Mouse (Mus musculus) gastrocnemius, postnatal 10 days (tissue): ENCODE data around the gene Fmo5. TPM values are rescaled to one million over a fixed set of nuclear protein-coding genes. Genes with fewer than 3 reads are reported as not detected.

Experiments used
- DNase-seq: peaks from one replicate; pipeline ENCODE4 v3.0.0; 2021; ENCODE audit warnings: mixed read lengths
- long read RNA-seq, 2 experiments: library from polyadenylated mRNA; stranded (forward); transcript quantifications; one replicate each; pipeline ENCODE4 v2.0.0; 2021
- total RNA-seq, 2 experiments: library from RNA; stranded (reverse); gene quantifications; 2 replicates each; pipeline ENCODE4 v1.2.3; 2021

Fmo5 gene
- total RNA-seq, result 1 to 10 TPM; 3.8 to 4.5 TPM
- long read RNA-seq, experiment 1, full-length matches to known transcripts, result 4 of 9 reads
- long read RNA-seq, experiment 1, partial matches to known transcripts, result 0 of 9 reads
- long read RNA-seq, experiment 1, other reads (novel, unspliced or antisense), result 5 of 9 reads
- long read RNA-seq, experiment 2, full-length matches to known transcripts, result 3 of 5 reads
- long read RNA-seq, experiment 2, partial matches to known transcripts, result 0 of 5 reads
- long read RNA-seq, experiment 2, other reads (novel, unspliced or antisense), result 2 of 5 reads

DNA sequence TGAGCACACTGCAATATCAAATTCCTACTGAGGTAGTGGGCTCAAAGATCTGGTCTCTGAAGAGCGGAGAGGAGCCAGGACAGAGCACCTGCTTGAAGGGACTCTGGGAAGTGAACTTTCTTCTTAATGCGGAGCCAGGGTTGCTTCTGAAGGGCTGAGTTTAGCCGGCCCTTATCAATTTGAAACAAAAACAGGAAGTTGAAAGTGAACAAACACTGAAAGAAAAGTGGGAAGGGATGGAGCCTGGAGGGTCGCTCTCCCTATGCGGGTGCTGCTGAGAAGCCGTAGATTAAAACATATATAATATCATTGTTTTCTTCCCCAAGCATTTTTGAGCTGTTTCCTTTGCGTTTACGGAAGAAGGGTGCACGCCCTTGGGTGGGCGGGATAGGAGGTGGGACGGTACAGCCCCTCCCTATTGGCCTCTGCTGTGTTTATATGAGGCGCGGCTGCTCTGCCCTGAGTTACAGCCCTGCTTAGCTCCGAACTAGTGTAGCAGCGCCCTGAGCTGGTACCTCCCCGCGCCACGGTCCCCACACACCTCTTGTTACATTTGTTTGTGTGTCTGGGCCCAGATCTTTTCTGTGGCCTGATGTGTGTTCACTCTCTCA lies at the start of gene Fmo5:
TSS of gene Fmo5 (plus strand) at position 414 of the 611 bp plus-strand sequence.
- peak; percentile 52 for DNase-seq

DNA sequence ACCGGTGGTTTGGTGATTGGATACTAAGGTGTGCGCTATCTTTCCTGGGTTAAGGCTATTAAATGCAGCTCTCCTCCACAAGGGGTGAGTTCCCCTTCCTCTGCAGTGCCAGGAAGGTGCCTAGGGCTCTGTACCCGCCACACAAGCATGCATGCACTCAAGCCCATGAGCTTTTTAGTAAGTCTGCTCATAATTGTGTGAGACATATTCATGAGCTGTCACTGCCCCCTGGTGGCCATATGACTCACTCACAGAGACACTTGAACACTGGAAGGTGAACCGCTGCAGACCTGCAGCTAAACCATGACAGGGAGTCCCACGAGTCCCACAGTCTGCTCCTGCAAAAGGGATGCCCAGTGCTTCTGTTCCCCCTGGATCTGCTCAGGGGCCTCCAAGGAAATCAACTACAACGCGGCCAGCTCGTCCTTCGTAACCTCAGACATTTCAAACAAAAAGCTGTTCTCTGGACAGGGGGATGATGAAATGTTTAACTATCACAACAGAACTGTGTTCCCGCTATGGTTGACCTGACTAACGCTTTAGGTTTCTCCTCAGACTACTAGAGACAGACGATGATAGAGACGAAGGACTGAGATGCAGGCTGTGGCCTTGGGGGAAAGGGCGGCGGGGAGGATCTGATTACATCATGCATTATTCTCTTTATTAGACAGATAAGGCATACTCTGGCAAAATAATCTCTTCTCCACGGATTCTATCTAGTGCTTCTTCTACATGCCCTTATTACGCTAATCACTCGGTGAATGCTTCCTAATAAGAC lies 43.0 kb upstream of the Fmo5 start:
- DNase-seq, result peak; percentile 80

DNA sequence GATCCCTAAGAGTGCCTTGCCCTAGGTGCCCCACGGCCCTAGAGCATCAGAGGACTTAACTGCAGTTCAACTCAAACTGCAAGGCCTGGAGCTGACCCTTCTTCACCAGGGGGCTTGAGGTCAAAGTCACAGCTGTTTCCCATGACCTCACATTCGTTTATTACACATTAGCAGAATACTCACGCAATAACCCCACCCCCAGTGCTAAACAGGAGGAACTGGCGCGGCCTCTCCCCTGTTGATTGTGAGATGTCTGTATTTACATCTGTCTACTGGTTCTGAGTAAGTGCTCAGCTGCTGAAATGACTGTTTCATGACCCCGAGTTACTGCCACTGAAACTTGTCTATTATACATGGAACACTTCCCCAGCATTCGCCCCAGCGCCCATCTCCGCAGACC lies 40.9 kb upstream of the Fmo5 start:
- DNase-seq, result no peak

DNA sequence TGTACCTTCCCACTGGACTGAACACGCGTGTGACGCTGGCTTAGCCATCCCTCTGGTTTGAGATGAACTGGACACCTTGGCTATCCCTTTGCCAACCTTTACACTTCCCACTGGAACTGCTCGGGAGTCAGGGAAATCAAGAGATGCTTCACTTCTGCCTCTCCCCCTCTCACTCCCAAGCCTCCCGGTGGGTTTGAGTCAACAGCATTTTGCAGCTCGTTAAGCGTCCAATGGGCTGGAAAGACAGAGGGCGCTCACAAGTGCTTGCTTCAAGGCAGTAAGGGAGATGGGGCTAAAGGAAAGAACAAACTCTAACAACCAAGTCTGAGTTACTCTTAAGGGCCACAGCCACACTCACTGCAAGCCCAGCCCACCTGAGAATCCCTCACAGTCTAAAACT lies 37.9 kb upstream of the Fmo5 start:
- DNase-seq, result no peak

DNA sequence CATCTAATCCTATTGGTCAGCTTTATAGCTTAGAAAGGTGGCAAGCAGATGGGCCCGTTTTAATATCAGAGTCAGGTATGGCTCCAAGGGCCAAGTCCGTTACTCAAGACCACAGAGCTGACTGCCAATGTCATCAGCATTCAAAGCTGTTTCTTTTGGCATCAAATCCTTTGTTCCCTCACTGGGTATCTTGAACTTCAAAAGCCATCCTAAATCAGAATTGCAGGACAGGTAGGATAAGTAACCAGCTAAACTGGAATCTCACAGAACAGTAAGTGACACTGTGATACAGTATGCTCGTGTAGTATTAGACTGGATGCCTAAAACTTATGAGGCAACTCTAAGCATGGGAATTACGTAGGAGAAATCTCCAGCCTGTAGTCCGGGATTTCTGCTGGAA lies 35.5 kb upstream of the Fmo5 start:
- DNase-seq, result no peak

DNA sequence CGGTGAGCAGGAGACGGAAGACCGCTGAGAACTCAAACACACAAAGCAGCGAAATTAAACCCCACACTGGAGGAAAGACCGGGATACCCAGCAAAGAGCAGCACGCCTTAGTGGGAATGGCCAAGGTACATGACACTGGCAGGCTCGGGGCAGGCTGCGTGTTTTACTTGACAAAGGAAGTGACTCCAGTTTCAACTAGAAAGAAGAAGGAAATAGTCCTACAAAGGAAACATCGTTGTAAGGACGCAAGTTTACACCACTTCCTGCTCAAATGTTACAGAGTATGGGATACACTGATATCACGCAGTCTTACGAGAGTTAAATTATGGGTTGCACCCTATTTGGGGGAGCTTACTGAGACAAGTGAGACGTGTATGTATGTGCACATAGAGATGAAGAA lies 34.5 kb upstream of the Fmo5 start:
- DNase-seq, result no peak

DNA sequence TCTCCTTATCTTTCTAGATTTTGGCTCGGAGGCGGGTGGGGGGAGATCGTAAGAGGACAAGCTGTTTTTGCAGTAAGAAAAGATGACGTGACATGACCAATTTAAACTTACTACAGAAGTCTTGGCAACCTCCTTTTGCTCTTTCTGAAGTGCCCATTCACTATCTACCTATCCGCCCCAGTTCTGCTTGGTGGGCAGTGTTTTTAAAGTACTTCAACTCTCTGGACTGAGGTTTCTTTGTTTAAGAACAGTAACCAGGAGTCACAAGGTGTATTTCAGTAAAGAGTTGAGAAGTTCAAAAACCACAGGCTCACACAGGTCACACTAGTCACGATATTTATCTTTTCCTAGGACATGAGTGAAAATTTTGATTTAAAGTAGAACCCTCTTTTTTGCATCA lies 33.5 kb upstream of the Fmo5 start:
- no peak for DNase-seq

DNA sequence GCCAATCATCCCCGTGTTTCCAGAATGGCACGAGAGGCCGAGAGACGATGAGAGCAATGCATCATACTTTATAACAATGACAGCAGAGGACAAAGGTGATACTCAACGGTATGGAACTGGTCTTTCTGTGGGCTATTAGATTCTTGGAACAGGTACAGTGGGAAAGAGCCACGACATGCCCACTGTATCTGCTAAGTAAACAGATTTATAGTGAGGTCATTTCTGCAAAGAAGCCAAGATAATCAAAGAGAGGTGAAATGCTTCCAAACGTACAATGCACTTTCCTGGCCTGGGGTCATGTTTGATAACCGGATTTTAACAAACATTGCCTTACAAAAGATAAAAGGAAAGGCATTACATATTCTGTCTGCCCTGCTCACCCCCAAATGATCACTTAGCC lies 31.8 kb upstream of the Fmo5 start:
- DNase-seq, result no peak

DNA sequence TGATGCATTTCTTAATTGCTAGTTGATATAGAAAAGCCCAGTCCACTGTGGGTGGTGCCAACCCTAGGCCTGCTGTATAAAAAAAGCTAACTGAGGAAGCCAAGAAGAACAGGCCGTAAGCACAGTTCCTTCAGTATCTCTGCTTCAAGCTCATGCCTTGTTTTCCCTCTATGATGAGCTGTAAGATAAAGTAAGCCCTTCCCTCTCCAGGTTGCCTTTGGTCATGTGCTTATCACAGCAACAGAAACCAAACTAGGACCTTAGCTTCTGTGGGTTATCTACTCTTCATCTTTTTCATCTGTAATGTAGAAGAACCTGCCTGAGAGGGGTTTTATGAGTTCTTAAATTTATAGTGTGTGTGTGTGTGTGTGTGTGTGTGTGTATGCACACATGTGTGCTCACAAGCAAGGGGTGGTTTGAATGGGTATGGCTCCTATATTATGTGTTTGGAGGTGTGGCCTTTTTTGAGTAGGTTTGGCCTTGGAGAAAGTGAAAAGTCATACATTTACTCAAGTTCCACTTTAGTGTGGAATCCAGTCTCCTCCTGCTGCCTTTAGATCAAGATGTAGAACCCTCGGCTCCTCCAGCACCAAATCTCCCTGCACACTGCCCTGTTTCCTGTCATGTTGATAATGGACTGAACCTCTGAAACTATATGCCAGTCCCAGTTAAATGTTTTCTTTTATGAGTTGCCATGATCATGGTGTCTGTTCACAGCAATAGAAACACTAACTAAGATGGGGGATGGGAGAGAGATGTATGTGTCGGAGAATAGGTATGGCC lies 28.4 kb upstream of the Fmo5 start:
- DNase-seq, result no peak

DNA sequence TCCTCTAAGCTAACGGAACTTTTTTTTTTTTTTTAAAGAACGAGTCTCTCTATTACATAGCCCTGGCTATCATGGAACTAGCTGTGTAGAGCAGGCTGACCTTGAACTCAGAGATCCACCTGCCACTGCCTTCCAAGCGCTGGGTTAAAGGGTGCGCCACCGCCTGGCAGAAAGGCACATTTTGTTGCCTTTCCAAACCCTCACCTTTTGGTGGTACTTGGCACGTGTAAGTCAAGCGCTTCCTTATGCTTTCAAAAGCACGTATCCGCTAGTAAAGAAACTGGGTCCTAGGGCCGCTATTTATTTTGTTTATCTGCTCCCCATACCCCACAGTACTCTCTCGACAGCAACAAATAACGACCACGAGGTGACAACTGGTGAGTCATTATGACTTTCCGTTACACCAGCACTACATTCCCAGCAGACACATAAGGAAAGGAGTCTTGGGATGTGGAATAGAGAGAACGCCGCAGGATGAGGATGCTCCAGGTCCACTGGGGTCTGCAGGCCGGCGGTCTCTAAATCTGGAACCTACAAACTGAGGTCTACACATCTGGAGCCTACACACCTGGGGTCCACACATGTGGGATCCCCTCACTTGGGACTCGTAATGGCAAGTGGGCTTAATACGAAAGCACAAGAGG lies 19.3 kb upstream of the Fmo5 start:
- DNase-seq, result peak; percentile 13

DNA sequence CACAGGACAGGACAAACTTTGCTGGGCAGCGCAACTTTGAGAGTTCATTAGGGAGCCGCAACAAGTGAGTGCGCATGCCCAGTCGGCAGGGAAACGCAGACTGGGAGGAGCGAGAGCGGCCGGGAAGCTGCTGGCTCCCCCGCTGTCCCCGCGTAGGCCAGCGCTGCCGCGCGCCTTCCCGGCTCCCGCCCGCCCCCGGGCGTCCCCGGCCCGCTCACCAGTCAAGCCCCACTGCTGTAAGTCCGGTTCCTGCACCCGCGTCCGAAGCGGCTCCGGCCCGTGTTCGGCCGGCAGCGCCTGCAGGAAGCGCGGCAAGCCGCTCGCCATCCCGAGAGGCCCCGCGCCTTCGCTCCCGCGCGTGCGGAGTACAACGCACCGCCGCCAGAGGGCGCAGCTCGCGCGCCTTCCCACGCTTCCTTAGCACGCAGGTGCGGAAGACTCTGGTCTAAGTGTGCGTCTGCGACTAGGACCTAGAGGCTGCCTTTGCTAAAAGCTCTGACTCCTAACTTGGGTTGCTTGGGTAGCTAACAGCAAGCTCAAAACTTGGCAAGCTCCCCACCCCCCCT lies 18.7 kb upstream of the Fmo5 start, which contains the start of gene Chd1l:
TSS of gene Chd1l (minus strand) at position 359 of the 566 bp plus-strand sequence.
- DNase-seq, result peak; percentile 94

DNA sequence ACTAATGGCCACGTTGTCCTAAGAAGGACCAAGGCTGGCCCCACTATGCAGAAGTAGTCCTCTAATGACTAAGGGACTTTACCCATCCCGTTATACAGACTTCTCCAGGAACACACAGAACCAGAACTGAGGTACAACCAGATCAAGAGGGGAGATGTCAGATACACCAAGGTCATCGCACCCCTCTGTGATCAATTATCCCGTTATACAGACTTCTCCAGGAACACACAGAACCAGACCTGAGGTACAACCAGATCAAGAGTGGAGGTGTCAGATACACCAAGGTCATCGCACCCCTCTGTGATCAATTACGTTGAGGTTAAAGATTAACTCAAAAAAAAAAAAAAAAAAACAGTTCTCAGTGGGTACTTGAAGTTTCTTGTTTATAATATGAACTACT lies 17.6 kb upstream of the Fmo5 start:
- DNase-seq, result no peak

DNA sequence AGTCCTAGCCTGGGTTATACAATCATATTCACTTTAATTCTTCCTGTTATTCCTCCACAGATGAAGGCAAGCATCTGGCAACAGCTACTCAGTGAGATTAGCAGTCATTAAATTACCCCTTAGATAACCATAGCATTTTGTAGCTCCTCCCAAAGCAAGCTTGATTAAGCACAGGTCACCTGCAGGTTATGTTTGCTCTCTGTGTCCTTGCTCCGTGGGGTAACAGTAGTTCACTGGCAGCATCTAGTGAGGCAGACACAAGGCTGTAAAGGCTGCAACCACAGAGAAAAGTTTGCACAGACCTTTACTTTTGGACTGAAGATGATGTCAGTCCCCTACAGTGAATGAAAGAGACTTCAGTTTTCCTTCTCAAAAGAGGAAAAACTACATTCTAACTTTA lies 13.4 kb upstream of the Fmo5 start:
- no peak for DNase-seq

DNA sequence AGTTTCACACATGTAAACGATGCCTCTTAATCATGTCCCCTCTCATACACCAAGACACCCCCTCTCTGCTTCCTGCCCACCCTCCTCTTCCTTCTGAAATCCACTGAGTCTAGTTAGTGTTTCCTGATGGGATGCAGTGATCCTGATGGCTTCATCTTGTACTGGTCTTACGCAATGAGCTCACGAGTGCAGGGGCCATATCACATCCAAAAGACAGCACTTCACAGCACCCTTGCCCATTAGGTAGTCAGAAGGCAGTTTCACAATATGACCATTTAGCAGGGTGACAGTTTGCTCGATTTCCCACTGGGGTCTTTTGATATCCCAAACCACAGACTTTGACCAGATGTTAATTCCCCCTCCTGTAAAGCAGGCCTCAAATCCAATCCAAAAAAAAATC lies 12.7 kb upstream of the Fmo5 start:
- DNase-seq, result no peak

DNA sequence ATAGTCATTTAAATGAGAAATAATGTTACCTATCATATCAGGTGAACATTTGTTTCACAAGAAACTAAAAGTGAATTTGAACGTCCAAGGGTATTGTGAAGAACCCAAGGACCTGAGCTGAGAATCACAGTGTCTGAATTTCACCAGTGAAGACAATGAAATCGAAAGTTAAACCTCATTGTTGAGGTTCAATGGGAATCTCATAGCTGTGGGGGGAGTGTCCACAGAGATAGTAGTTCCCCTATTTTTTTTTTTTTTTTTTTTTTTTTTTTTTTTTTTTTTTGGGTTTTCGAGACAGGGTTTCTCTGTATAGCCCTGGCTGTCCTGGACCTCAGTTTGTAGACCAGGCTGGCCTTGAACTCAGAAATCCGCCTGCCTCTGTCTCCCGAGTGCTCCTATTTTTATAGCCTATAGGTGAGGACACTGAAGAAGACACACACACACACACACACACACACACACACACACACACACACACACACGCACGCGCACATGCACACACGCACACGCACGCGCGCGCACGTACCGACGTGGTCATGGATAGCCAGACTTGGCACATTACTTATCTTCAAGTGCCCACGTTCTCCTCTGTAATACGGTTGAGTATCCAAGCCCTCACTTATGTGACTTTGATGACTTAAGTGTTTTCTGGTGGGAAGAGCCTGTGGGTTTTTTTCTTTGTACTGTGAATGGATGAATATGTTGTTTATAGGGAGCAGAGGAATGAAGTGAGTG lies 11.3 kb upstream of the Fmo5 start:
- no peak for DNase-seq

DNA sequence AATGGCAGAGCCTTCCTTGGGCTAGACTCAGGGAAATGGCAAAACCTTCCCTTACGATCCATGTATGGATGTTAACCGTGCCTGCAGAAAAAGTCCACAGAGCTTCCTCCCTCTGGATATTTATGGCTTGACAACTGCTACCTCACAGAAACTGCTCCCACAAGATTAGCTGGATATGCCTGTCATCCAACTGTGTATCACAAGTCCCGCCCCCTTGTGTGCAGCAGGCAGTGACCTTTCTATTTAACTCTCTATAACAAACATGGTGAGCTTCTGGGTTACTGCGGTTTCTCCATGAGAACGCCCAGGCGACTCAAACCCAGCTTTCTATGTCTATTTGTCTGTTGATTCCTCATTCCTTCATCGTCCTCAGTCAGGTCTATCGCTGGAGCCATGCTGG lies 10.7 kb upstream of the Fmo5 start:
- DNase-seq, result no peak

DNA sequence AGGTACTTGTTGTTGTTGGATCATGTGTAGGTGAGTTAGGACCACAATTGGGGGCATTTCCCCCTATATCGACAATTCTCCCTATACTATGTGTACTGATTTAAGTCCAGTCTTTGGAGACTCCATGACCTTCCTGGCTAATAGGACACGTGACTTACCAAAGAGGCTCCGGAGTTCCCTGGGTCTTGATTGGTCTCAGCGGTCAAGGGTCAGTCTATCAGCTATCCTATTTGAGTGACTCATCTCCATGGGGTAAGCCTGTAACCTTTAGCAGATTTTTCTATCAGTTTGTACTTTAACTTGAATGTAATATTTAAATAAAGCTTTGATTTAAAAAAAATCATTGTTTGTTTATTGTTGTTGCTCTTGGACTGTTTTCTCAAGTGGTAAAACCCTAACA lies 7.9 kb upstream of the Fmo5 start:
- DNase-seq, result no peak

DNA sequence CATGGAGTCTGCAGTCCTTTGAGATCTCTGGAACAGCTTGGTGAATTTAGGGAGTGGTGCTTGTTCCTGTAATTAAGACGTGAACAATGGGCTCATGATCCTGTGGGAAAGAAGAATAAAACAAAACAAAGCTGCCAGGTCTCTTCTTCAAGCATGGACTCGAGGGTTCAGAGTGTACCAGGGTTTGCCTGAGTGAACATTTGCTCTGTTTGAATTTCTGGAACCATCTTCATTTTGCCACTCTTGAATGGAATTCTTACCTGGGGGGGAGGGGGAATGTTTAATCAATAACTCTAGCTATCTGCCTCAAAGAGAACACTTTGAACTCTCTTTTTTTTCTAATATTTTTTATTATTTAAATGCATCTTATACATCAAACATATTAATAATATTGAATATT lies 4.0 kb upstream of the Fmo5 start:
- no peak for DNase-seq

DNA sequence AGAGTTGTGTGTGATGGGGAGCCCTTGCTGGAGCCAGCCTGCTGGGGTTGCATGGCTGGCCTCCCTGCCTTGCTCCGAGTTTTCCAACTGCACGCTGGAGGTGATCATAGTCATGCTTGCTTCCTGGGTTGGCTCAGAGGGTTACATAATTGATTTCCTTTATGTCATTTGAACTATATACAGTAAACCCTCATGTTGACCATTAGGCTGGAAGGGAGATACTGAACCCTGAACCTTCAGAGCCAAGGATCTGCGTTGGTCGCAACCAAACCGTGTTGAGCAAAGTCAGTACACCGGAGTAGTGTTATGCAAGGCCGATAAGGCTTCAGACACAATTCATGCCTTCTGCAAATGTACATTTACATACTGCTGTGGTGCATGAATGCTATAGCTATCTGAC lies 711 bp upstream of the Fmo5 start:
- no peak for DNase-seq

DNA sequence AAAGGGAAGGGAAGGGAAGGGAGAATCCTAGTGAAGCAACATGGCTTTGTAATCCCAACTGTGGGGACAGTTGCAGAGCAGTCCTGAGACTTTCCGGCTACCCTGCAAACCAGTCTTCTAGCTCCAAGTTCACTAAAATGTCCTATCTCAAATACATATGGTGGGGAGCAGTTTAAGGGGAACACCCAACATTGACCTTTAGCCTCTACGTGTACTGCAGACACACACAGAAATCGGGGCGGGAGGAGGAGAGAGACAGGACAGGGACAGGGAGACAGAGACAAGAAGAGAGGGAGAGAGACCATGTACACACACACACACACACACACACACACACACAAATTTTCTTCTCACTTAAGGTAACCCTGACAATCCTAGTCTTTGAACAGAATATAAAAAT lies 1.3 kb downstream of the Fmo5 start:
- DNase-seq, result no peak

DNA sequence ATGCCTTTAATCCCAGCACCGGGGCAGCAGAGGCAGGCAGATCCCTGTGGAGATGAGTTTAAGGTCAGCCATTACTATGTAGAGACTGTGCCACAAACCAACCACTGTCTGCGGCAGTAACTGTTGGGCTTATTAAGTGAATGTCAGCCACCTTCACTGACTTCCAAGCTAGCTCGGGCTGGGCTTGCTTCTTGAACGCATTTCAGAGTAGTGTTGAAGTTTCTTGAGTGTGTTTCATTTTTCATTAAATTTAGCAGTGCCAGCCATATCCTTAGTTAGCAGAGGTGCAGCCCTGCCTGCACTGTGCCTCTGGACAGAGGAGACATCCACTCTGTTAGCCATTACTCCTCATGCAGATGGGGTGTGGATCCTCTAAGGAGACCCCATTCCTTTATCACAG lies 2.1 kb downstream of the Fmo5 start:
- DNase-seq, result no peak
